Mouse (Mus musculus): ENCODE data around the gene Satb1. TPM values are rescaled to one million over a fixed set of nuclear protein-coding genes. Genes with fewer than 3 reads are reported as not detected.

Satb1 gene
- total and polyA plus RNA-seq, 2 experiments from 2014 or later: 8.4 to 17.4 TPM

DNA sequence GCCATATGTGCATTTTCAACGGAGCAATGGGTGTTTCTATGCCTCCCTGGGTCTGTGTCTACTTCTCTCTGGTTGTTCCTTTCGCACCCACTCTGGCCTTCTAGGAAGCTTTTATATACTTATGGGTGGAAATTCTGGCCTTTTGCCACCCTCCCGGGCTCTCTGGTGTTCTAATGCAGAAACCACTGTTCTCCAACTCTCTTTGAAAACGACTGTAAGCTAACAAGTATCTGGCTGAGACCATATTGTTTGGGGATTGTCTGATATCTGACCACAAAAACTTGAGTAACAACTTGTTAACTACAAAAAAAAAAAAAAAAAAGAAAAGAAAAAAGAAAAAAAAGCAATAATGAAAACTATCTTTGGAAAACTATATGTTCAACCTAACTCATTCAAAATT lies 73.6 kb downstream of the Satb1 start:
- TF ChIP-seq CTCF (IDR thresholded peaks at IDR 0.05; ENCODE audit: low read depth) (no peak), EP300 (IDR thresholded peaks at IDR 0.05; ENCODE audit: low read depth) (no peak)
- Histone ChIP-seq H3K27me3 (ENCODE audit: control insufficient read depth, insufficient read depth, low read length) (no peaks in the 10 kb centered on the region), H3K4me1 (ENCODE audit: control insufficient read depth, insufficient read depth) (no peaks in the 10 kb centered on the region), H3K9ac (replicated peaks; ENCODE audit: low read depth, low read length) (no peak overlapping the region), H3K27ac (ENCODE audit: low read depth) (no peak overlapping the region), H3K4me2 (ENCODE audit: low read depth, low read length) (no peak overlapping the region), H3K36me3 (replicated peaks; ENCODE audit: control insufficient read depth, insufficient read depth, low read length) (peaks cover 3% of the 10 kb centered on the region; the same call in 1 of the 2 replicates), H3K9me3 (replicated peaks; ENCODE audit: control insufficient read depth, low read length) (no peaks in the 10 kb centered on the region), H3K4me3 (ENCODE audit: low read depth, low read length) (no peak overlapping the region)
- ATAC-seq (ENCODE audit: insufficient read depth, low read depth) (no peak), DNase-seq (ENCODE audit: low spot score) (no peak)
- 83% methylated on average over 4 of the region's 4 CpGs for WGBS

DNA sequence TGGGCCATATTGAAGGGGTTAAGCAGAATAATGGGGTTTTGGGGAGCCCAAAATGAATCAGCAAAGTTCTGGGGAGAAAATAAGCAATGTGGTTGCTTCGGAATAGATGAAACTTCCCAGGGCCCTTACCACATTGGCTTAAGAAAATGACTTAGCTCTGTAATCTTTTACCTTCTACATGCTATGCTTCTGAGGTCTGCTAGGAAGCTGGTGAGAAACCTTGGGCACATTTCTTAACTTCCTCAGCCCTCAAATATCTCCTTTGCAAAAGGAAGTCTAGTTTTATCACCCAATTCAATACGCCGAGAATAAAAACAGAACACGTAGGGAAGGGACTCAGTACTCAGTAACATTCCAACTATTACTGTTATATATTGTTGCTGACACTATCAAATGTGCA lies 80.9 kb downstream of the Satb1 start:
- Histone ChIP-seq H3K9me3 (replicated peaks; ENCODE audit: control insufficient read depth, low read length) (no peaks in the 10 kb centered on the region), H3K9ac (replicated peaks; ENCODE audit: low read depth, low read length) (no peak overlapping the region), H3K27ac (ENCODE audit: low read depth) (no peak overlapping the region), H3K36me3 (replicated peaks; ENCODE audit: control insufficient read depth, insufficient read depth, low read length) (no peaks in the 10 kb centered on the region), H3K4me1 (ENCODE audit: control insufficient read depth, insufficient read depth) (no peaks in the 10 kb centered on the region), H3K4me3 (ENCODE audit: low read depth, low read length) (no peak overlapping the region), H3K4me2 (ENCODE audit: low read depth, low read length) (no peak overlapping the region), H3K27me3 (ENCODE audit: control insufficient read depth, insufficient read depth, low read length) (no peaks in the 10 kb centered on the region)
- WGBS: 81% methylated on average over 4 of the region's 4 CpGs
- ATAC-seq (ENCODE audit: insufficient read depth, low read depth) (no peak), DNase-seq (ENCODE audit: low spot score) (no peak)
- no peak for TF ChIP-seq EP300 (IDR thresholded peaks at IDR 0.05; ENCODE audit: low read depth)
- no peak for TF ChIP-seq CTCF (IDR thresholded peaks at IDR 0.05; ENCODE audit: low read depth)

DNA sequence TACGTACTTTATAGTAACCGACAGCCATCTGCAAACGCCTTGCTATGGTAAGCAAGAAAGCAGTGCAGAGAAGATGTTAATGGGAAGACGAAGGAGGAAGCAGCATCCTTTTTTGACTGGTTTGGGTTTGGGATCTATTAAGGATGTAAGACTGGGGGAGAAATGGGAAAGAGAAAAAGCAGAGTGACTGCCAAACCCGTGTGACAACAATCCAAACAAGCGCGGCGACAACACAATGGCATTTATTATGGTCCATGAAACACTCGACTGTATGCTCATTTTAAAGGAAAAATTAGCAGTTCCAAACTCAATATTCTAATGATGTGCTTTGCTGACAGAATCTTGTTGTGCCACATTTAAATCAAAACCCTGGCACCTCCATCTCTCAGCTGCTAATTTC lies 85.9 kb downstream of the Satb1 start:
- H3K27ac ChIP-seq (ENCODE audit: low read depth): no peak overlapping the region
- no peak overlapping the region for H3K4me2 ChIP-seq (ENCODE audit: low read depth, low read length)
- no peaks in the 10 kb centered on the region for H3K27me3 ChIP-seq (ENCODE audit: control insufficient read depth, insufficient read depth, low read length)
- H3K9me3 ChIP-seq (replicated peaks; ENCODE audit: control insufficient read depth, low read length): no peaks in the 10 kb centered on the region
- H3K4me3 ChIP-seq (ENCODE audit: low read depth, low read length): no peak overlapping the region
- H3K9ac ChIP-seq (replicated peaks; ENCODE audit: low read depth, low read length): no peak overlapping the region
- TF ChIP-seq CTCF (IDR thresholded peaks at IDR 0.05; ENCODE audit: low read depth): no peak
- TF ChIP-seq EP300 (IDR thresholded peaks at IDR 0.05; ENCODE audit: low read depth): no peak
- no peaks in the 10 kb centered on the region for H3K36me3 ChIP-seq (replicated peaks; ENCODE audit: control insufficient read depth, insufficient read depth, low read length)
- no peaks in the 10 kb centered on the region for H3K4me1 ChIP-seq (ENCODE audit: control insufficient read depth, insufficient read depth)
- ATAC-seq (ENCODE audit: insufficient read depth, low read depth) (no peak), DNase-seq (ENCODE audit: low spot score) (no peak)
- WGBS: 86% methylated on average over 9 of the region's 9 CpGs

DNA sequence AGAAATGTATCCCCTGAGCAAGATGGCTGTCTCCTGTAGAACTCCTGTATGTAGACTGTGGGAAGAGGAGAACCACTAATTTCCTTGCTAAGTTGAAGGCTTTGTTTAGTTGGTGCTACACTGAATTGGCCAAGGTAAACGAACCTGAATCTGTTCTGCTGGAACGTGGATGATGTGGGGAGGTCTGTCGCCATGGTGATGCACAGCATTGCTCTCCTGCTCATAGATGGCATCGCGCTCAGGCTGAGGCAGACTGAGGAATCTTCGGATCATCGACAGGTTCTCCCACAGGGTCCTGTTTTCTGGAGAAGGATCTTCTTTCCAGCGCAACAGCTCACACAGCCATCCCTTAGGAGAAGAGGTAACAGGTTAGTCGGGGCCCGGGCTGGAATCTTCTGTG lies 90.6 kb downstream of the Satb1 start:
- WGBS: 91% methylated on average over 10 of the region's 10 CpGs
- DNase-seq (ENCODE audit: low spot score) (no peak), ATAC-seq (ENCODE audit: insufficient read depth, low read depth) (no peak)
- TF ChIP-seq CTCF (IDR thresholded peaks at IDR 0.05; ENCODE audit: low read depth) (no peak), EP300 (IDR thresholded peaks at IDR 0.05; ENCODE audit: low read depth) (no peak)
- no peak overlapping the region for H3K27ac ChIP-seq (ENCODE audit: low read depth)
- H3K4me1 ChIP-seq (ENCODE audit: control insufficient read depth, insufficient read depth): no peaks in the 10 kb centered on the region
- H3K4me2 ChIP-seq (ENCODE audit: low read depth, low read length): no peak overlapping the region
- H3K9ac ChIP-seq (replicated peaks; ENCODE audit: low read depth, low read length): no peak overlapping the region
- no peaks in the 10 kb centered on the region for H3K9me3 ChIP-seq (replicated peaks; ENCODE audit: control insufficient read depth, low read length)
- no peaks in the 10 kb centered on the region for H3K27me3 ChIP-seq (ENCODE audit: control insufficient read depth, insufficient read depth, low read length)
- no peak overlapping the region for H3K4me3 ChIP-seq (ENCODE audit: low read depth, low read length)
- peaks cover 8% of the 10 kb centered on the region; the same call in 1 of the 2 replicates for H3K36me3 ChIP-seq (replicated peaks; ENCODE audit: control insufficient read depth, insufficient read depth, low read length)

DNA sequence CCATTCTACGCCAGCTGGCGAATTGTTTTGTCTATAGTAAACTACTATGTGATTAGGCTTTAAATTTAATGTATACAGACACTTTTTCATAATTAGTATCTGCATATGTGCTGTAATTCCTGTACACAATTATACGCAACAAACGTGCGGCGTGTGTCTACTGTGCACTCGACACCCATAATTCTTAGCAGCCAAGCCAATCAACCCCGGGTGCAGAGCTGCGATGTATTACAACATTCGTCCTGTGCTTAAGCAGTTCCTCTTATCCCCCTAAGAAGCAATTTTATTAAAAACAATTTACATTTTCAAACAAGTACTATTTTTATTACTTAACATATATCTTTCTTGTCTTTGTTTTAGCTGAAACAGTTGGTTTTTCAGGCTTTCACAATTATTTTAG lies 92.0 kb downstream of the Satb1 start:
- Histone ChIP-seq H3K4me1 (ENCODE audit: control insufficient read depth, insufficient read depth) (no peaks in the 10 kb centered on the region), H3K4me2 (ENCODE audit: low read depth, low read length) (no peak overlapping the region), H3K27me3 (ENCODE audit: control insufficient read depth, insufficient read depth, low read length) (no peaks in the 10 kb centered on the region), H3K36me3 (replicated peaks; ENCODE audit: control insufficient read depth, insufficient read depth, low read length) (peaks cover 8% of the 10 kb centered on the region; the same call in 1 of the 2 replicates), H3K9ac (replicated peaks; ENCODE audit: low read depth, low read length) (no peak overlapping the region), H3K9me3 (replicated peaks; ENCODE audit: control insufficient read depth, low read length) (no peaks in the 10 kb centered on the region), H3K27ac (ENCODE audit: low read depth) (no peak overlapping the region), H3K4me3 (ENCODE audit: low read depth, low read length) (no peak overlapping the region)
- no peak for TF ChIP-seq CTCF (IDR thresholded peaks at IDR 0.05; ENCODE audit: low read depth)
- TF ChIP-seq EP300 (IDR thresholded peaks at IDR 0.05; ENCODE audit: low read depth): no peak
- ATAC-seq (ENCODE audit: insufficient read depth, low read depth) (no peak), DNase-seq (ENCODE audit: low spot score) (no peak)
- WGBS: 94% methylated on average over 10 of the region's 10 CpGs

DNA sequence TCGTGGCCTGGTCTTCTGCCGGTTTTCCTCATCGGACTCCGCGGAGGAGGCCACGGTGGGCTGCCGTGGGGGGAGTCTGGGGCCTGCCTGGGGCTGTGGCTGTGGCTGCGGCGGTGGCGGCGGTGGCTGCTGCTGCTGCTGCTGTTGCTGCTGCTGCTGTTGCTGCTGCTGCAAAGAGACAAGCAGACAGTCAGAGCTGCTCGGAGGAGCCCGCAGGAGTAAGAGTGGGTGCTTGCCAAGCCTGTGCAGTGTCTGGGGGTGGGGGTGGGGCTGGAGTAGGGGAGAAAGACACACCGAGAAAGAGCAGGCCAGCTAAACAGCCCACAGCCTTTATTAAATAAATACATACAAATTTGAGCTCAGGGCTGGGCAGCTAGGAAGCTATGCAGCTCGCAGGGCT lies 92.8 kb downstream of the Satb1 start:
- H3K9me3 ChIP-seq (replicated peaks; ENCODE audit: control insufficient read depth, low read length): no peaks in the 10 kb centered on the region
- no peak overlapping the region for H3K9ac ChIP-seq (replicated peaks; ENCODE audit: low read depth, low read length)
- WGBS: 74% methylated on average over 15 of the region's 15 CpGs
- no peak overlapping the region for H3K27ac ChIP-seq (ENCODE audit: low read depth)
- peaks cover 8% of the 10 kb centered on the region; the same call in 1 of the 2 replicates for H3K36me3 ChIP-seq (replicated peaks; ENCODE audit: control insufficient read depth, insufficient read depth, low read length)
- DNase-seq (ENCODE audit: low spot score): no peak
- no peak overlapping the region for H3K4me3 ChIP-seq (ENCODE audit: low read depth, low read length)
- TF ChIP-seq CTCF (IDR thresholded peaks at IDR 0.05; ENCODE audit: low read depth): no peak
- no peak for TF ChIP-seq EP300 (IDR thresholded peaks at IDR 0.05; ENCODE audit: low read depth)
- H3K4me1 ChIP-seq (ENCODE audit: control insufficient read depth, insufficient read depth): no peaks in the 10 kb centered on the region
- H3K27me3 ChIP-seq (ENCODE audit: control insufficient read depth, insufficient read depth, low read length): no peaks in the 10 kb centered on the region
- no peak overlapping the region for H3K4me2 ChIP-seq (ENCODE audit: low read depth, low read length)
- ATAC-seq (ENCODE audit: insufficient read depth, low read depth): no peak

Data from heart, postnatal 0 days (tissue).